Mouse (Mus musculus): ENCODE measurements at regions not wholly inside any gene's neighbourhood (a gene's known extent, or its start where the extent isn't known, plus 50 kb on each side); places are given as distances from the start of the nearest gene placed in this dataset.

- no peak for DNase-seq (ENCODE audit: low spot score in 2 of 2)
Measured at GRCm38 (mm10) chr16:76603431-76603830, 229.8 kb upstream of the Nrip1 start.

- peak in 1 of 2 experiments; percentile 6 for DNase-seq (ENCODE audit: low spot score in 2 of 2)
Measured at GRCm38 (mm10) chr16:76600131-76600530, 226.5 kb upstream of the Nrip1 start.

- peak in 1 of 2 experiments; percentile 15 for DNase-seq (ENCODE audit: low spot score in 2 of 2)
Measured at GRCm38 (mm10) chr16:76591956-76592768, 218.5 kb upstream of the Nrip1 start.

GRCm38 (mm10) chr16:76589791-76590190, 216.2 kb upstream of the Nrip1 start:
- no peak for DNase-seq (ENCODE audit: low spot score in 2 of 2)

- no peak for DNase-seq (ENCODE audit: low spot score in 2 of 2)
Measured at GRCm38 (mm10) chr16:76577206-76577605, 203.6 kb upstream of the Nrip1 start.

GRCm38 (mm10) chr16:76575281-76575680, 201.7 kb upstream of the Nrip1 start:
- DNase-seq (ENCODE audit: low spot score in 2 of 2) = peak; percentile 34 to 72

- DNase-seq (ENCODE audit: low spot score in 2 of 2) = no peak
Measured at GRCm38 (mm10) chr16:76566220-76566619, 192.6 kb upstream of the Nrip1 start.

GRCm38 (mm10) chr16:76554846-76555245, 181.2 kb upstream of the Nrip1 start:
- DNase-seq (ENCODE audit: low spot score in 2 of 2) = no peak

GRCm38 (mm10) chr16:76549628-76550027, 176.0 kb upstream of the Nrip1 start:
- no peak for DNase-seq (ENCODE audit: low spot score in 2 of 2)

- DNase-seq (ENCODE audit: low spot score in 2 of 2) = no peak
Measured at GRCm38 (mm10) chr16:76547087-76547486, 173.5 kb upstream of the Nrip1 start.

- no peak for DNase-seq (ENCODE audit: low spot score in 2 of 2)
Measured at GRCm38 (mm10) chr16:76546632-76547031, 173.0 kb upstream of the Nrip1 start.

- DNase-seq (ENCODE audit: low spot score in 2 of 2) = no peak
Measured at GRCm38 (mm10) chr16:76545942-76546341, 172.3 kb upstream of the Nrip1 start.

- DNase-seq (ENCODE audit: low spot score in 2 of 2) = no peak
Measured at GRCm38 (mm10) chr16:76544972-76545371, 171.3 kb upstream of the Nrip1 start.

GRCm38 (mm10) chr16:76540964-76541363, 167.3 kb upstream of the Nrip1 start:
- no peak for DNase-seq (ENCODE audit: low spot score in 2 of 2)

- no peak for DNase-seq (ENCODE audit: low spot score in 2 of 2)
Measured at GRCm38 (mm10) chr16:76540328-76540923, 166.8 kb upstream of the Nrip1 start.

GRCm38 (mm10) chr16:76539669-76540068, 166.0 kb upstream of the Nrip1 start:
- no peak for DNase-seq (ENCODE audit: low spot score in 2 of 2)

GRCm38 (mm10) chr16:76537871-76538270, 164.2 kb upstream of the Nrip1 start:
- no peak for DNase-seq (ENCODE audit: low spot score in 2 of 2)

GRCm38 (mm10) chr16:76532928-76533217, 159.2 kb upstream of the Nrip1 start:
- no peak for DNase-seq (ENCODE audit: low spot score in 2 of 2)

- no peak for DNase-seq (ENCODE audit: low spot score in 2 of 2)
Measured at GRCm38 (mm10) chr16:76532142-76532927, 158.7 kb upstream of the Nrip1 start.

GRCm38 (mm10) chr16:76530886-76531285, 157.3 kb upstream of the Nrip1 start:
- no peak for DNase-seq (ENCODE audit: low spot score in 2 of 2)

- no peak for DNase-seq (ENCODE audit: low spot score in 2 of 2)
Measured at GRCm38 (mm10) chr16:76529613-76530012, 156.0 kb upstream of the Nrip1 start.

Data from layer of hippocampus, adult 18-20 months (tissue).